Mouse (Mus musculus) E14TG2a.4 (cell line): ENCODE data around the gene C1qtnf9.

Experiments
- CTCF ChIP-seq: conservative IDR thresholded peaks from 2 replicates; pipeline ENCODE4 v1.5.1; 2014; ENCODE audit warnings: low read length
- NANOG ChIP-seq: IDR thresholded peaks from 2 replicates; pipeline ENCODE4 v1.6.1; 2014; ENCODE audit warnings: borderline replicate concordance, low read length, mixed read lengths
- POU5F1 ChIP-seq: IDR thresholded peaks from 2 replicates; pipeline ENCODE4 v1.6.1; 2014; ENCODE audit warnings: low read length, borderline replicate concordance

DNA sequence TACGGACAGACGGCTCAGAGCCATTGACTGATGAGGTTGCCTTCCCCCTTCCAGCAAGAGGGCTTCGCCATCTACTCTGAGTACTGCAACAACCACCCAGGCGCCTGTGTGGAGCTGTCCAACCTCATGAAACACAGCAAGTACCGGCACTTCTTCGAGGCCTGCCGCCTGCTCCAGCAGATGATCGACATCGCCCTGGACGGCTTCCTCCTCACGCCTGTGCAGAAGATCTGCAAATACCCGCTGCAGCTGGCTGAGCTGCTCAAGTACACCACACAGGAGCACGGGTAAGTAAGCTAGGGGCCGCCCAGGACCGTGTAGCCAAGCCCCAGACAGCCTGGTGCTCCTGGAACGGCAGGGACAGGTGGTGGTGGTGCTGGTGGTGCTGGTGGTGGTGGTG lies 16.4 kb upstream of the C1qtnf9 start:
- TF ChIP-seq CTCF: no peak
- no peak for TF ChIP-seq POU5F1
- TF ChIP-seq NANOG: no peak
